Comparison of ENCODE assay signal across 18 mouse cellular contexts in the genomic region with DNA sequence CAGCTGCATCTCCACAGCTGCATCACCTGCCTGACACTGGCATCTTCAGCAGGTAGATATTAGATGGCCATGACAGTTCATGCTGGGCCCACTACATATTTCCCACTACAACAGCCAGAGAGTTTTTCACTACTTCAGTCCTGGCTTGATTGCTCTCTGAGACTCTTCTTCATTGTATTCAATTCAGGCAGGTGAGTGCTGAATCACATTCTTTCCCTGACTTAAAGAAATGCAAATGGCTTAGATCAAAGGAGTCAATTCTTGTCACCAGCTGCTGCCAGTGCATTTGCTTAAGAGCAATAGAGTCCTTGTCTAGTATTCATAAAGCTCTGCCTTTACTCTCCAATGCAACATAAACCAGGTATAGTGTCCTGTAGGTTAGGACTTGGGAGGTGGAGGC.
"Had no signal": no experiment of that assay in that cellular context is flagged by ENCODE, and none has a peak within 500 bp of the region (broad histone marks: within the 10 kb centered on the region; RNA-seq: fewer than 3 reads in every experiment).

No protein-coding gene starts in this region.

- H3K4me1 ChIP-seq: midbrain, embryonic 13.5 days; neural tube, embryonic 13.5 days; neural tube, embryonic 15.5 days; stomach, embryonic 15.5 days had no signal

- ATAC-seq: midbrain, embryonic 13.5 days; midbrain, embryonic 16.5 days had no signal

- H3K4me2 ChIP-seq: lung, embryonic 14.5 days; midbrain, embryonic 13.5 days; neural tube, embryonic 13.5 days; neural tube, embryonic 15.5 days; stomach, embryonic 15.5 days had no signal

- H3K9ac ChIP-seq: liver, embryonic 14.5 days; lung, embryonic 14.5 days; midbrain, embryonic 13.5 days; neural tube, embryonic 13.5 days; neural tube, embryonic 15.5 days; stomach, embryonic 15.5 days had no signal

- H3K9me3 ChIP-seq: midbrain, embryonic 10.5 days; midbrain, embryonic 13.5 days; neural tube, embryonic 13.5 days; neural tube, embryonic 15.5 days; stomach, embryonic 15.5 days had no signal

- DNase-seq: lung, adult 18-20 months; lung, embryonic 14.5 days; lung, postnatal 10 days; lung, postnatal 4 days; retina, postnatal 1 day; right cerebral cortex, adult 18-20 months; right cerebral cortex, postnatal 25 days; thymus, postnatal 14 days; thymus, postnatal 36 days had no signal

- H3K27me3 ChIP-seq: midbrain, embryonic 13.5 days; neural tube, embryonic 13.5 days; neural tube, embryonic 15.5 days; stomach, embryonic 15.5 days had no signal

- H3K27ac ChIP-seq: liver, embryonic 14.5 days; midbrain, embryonic 10.5 days; midbrain, embryonic 13.5 days; neural tube, embryonic 13.5 days; neural tube, embryonic 15.5 days; stomach, embryonic 15.5 days; stomach, postnatal 0 days had no signal

- H3K4me3 ChIP-seq: midbrain, embryonic 10.5 days; midbrain, embryonic 13.5 days; myocyte; neural tube, embryonic 13.5 days; neural tube, embryonic 15.5 days; stomach, embryonic 15.5 days had no signal
